Mouse (Mus musculus): ENCODE results near the gene Gm42674. TPM values are rescaled to one million over a fixed set of nuclear protein-coding genes. Genes with fewer than 3 reads are reported as not detected.

Gene Gm42674
- total RNA-seq, 2 experiments from 2014 or later: not detected

DNA sequence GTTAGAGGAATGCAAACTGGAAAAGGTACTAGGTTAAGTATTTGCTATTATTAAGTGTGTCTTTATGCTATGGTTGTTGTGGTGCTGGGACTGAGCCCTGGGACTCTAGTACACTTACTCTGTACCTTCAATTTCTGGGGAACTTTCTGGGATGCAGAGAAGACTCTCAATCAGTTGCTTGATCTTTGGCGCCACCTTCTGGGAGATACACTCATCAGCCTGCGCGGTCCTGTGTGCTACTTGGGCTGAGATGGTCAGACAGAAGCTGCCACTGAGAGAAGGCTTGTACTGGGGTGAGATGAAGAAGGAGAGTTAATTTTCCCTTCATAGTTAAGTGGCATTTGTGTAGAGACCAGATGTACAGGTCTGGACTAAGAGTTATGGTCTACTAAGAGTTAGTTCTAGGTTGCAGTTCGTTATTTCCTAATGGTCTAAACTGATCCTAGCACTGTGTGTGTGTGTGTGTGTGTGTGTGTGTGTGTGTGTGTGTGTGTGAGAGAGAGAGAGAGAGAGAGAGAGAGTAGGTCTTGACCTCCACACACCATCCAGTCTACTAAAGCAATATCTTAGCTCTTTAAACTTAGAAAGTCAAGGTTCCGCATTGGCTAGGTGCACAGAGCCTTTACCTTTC, 51.3 kb downstream of the Gm42674 start:
- intact Hi-C loops (cut with DNase I): loop anchor here (1.0 to 5.0 kb wide), 3 partner anchors 66 to 162 kb away; partner anchors contain the start of genes Chtop and Snapin
- peak; percentile 87 to 91 for DNase-seq (ENCODE audit: low spot score in 2 of 2)

DNA sequence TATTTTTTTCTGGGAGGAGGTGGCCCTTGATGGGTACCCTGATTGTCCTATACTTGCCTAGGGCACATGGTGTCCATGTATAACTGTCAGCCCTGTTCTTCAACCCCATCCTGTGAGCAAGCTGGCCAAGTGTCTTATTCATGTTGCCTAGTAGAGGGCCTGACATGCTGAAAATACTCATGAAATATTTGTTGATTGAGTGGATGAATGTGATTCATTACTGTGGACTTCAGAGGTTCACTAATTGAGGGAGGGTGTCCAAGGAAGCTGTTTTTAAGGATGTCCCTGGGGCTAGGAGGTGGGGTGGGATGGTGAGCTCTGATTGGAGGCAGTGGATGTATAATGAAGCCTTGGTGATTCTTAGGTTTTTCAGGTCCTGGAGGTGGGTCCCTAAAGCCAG, 52.0 kb downstream of the Gm42674 start, which contains the start of gene S100a7a:
TSS of gene S100a7a (plus strand) at position 301 of the 400 bp plus-strand sequence.
- DNase-seq (ENCODE audit: low spot score in 2 of 2): no peak
- intact Hi-C loops (cut with DNase I): loop anchor here (1.0 to 5.0 kb wide), 3 partner anchors 67 to 162 kb away; partner anchors contain the start of genes Chtop and Snapin

Other genes with a start within 250 kb of the Gm42674 start
- 1 to 10 TPM; 5.1 to 6.2 TPM for gene Slc27a3, start 212.0 kb upstream of the Gm42674 start, total RNA-seq (2021)
- 10 to 100 TPM; 61.4 to 65.3 TPM for gene Ints3, start 168.3 kb upstream of the Gm42674 start, total RNA-seq (2021)
- 1 to 10 TPM; 3.4 TPM for gene Npr1, start 136.0 kb upstream of the Gm42674 start, total RNA-seq (2021)
- 10 to 100 TPM; 88.9 to 91.5 TPM for gene Ilf2, start 125.8 kb upstream of the Gm42674 start, total RNA-seq (2021)
- gene Snapin, start 110.9 kb upstream of the Gm42674 start, total RNA-seq (2021): 10 to 100 TPM; 44.6 to 50.7 TPM
- gene Chtop, start 92.4 kb upstream of the Gm42674 start, total RNA-seq (2021): 100 to 1,000 TPM; 180 to 184 TPM
- gene S100a1, start 87.5 kb upstream of the Gm42674 start, total RNA-seq (2021): 10 to 100 TPM; 83.1 to 85.0 TPM
- 10 to 100 TPM; 20.4 to 22.3 TPM for gene S100a13, start 87.5 kb upstream of the Gm42674 start, total RNA-seq (2021)
- gene S100a14, start 75.0 kb upstream of the Gm42674 start, total RNA-seq (2021): under 1 TPM; 0.57 TPM
- gene S100a16, start 64.7 kb upstream of the Gm42674 start, total RNA-seq (2021): 10 to 100 TPM; 77.0 to 96.7 TPM
- gene S100a3, start 41.3 kb upstream of the Gm42674 start, total RNA-seq (2021): 1 to 10 TPM; 1.1 to 3.5 TPM
- not detected for gene S100a2, start 11.7 kb upstream of the Gm42674 start, total RNA-seq (2021)
- 1 to 10 TPM; 6.8 to 7.0 TPM for gene S100a4, start 1.9 kb downstream of the Gm42674 start, total RNA-seq (2021)
- gene S100a5, start 6.6 kb downstream of the Gm42674 start, total RNA-seq (2021): not detected
- 10 to 100 TPM; 30.8 to 35.1 TPM for gene S100a6, start 11.0 kb downstream of the Gm42674 start, total RNA-seq (2021)
- gene S100a7a, start 52.1 kb downstream of the Gm42674 start, total RNA-seq (2021): 1 to 10 TPM; 1.0 to 1.5 TPM
- not detected for gene S100a8, start 67.1 kb downstream of the Gm42674 start, total RNA-seq (2021)
- gene S100a9, start 93.8 kb downstream of the Gm42674 start, total RNA-seq (2021): 1 to 10 TPM in 1 of 2 experiments, not detected in 1; 2.5 TPM
- not detected for gene Pglyrp4, start 125.0 kb downstream of the Gm42674 start, total RNA-seq (2021)
- not detected for gene Gm5849, start 176.0 kb downstream of the Gm42674 start, total RNA-seq (2021)

All from left cerebral cortex, postnatal 14 days (tissue).